In the genomic region with DNA sequence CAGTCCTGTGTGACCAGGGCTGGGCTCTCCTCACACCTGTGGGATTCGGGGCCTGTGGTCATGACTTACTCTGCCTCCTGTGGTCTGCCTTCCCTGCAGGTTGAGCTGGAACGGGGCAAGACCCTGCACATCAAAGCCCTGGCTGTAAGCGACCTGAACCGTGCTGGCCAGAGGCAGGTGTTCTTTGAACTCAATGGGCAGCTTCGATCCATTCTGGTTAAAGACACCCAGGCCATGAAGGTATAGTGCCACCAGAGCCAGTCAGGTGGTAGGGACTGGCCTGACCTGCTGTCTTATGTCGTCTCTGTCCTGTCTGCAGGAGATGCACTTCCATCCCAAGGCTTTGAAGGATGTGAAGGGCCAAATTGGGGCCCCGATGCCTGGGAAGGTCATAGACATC, we compare ENCODE assay signal across 19 mouse cellular contexts.
"Had no signal": no experiment of that assay in that cellular context is flagged by ENCODE, and none has a peak within 500 bp of the region (broad histone marks: within the 10 kb centered on the region; RNA-seq: fewer than 3 reads in every experiment).

No protein-coding gene starts in this region.

- DNase-seq: lung, adult 2 months; lung, postnatal 14 days; lung, postnatal 36 days; retina, postnatal 1 day; right cerebral cortex, adult 18-20 months; right cerebral cortex, postnatal 25 days; right cerebral cortex, postnatal 4 days; spleen, adult 18-20 months; thymus, adult 18-20 months; thymus, postnatal 14 days; thymus, postnatal 36 days had no signal

- H3K9me3 ChIP-seq: lung, embryonic 15.5 days; megakaryocyte, embryonic 14.5 days; midbrain, embryonic 13.5 days; midbrain, embryonic 15.5 days; neural tube, embryonic 13.5 days; neural tube, embryonic 15.5 days had no signal

- H3K27ac ChIP-seq: lung, embryonic 15.5 days; macrophage; midbrain, embryonic 13.5 days; midbrain, embryonic 15.5 days; neural tube, embryonic 13.5 days; neural tube, embryonic 15.5 days had no signal

- H3K4me3 ChIP-seq: lung, embryonic 15.5 days; megakaryocyte, embryonic 14.5 days; midbrain, embryonic 13.5 days; midbrain, embryonic 15.5 days; myocyte; neural tube, embryonic 13.5 days; neural tube, embryonic 15.5 days had no signal

- H3K27me3 ChIP-seq: lung, embryonic 15.5 days; midbrain, embryonic 15.5 days; neural tube, embryonic 13.5 days; neural tube, embryonic 15.5 days had no signal
